Mouse (Mus musculus) ovary, adult 2 months (tissue): ENCODE measurements around the gene Vmn1r94. TPM values are rescaled to one million over a fixed set of nuclear protein-coding genes. Genes with fewer than 3 reads are reported as not detected.

Experiments
- polyA plus RNA-seq: library from polyadenylated mRNA; depleted of rRNA; stranded (reverse); fragments of >200 nt; gene quantifications from 2 replicates; pipeline ENCODE4 v1.2.3, GENCODE M21; 2012; rRNA removed

Vmn1r94 gene
- polyA plus RNA-seq = not detected in 2 replicates

DNA sequence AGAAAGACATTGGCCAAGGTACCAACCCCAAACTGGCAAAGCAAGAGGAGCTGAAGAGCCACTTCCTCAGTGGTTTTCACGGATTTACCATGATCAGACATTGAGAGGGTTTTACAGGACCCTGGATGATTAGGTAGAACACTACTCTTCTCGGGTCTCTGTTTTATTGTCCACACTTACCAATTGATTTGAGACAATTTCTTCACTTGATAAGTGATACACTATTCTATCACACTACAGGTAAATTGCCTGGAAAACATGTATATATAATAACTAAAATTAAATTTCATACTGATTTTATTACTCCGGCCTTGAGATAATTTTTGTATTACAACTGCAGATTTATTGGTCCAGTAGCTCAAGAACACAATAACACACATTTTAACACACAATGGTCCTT is at the start of gene Vmn1r94:
Gene Vmn1r94 (minus strand): TSS at position 101 of the 400 bp plus-strand sequence.

DNA sequence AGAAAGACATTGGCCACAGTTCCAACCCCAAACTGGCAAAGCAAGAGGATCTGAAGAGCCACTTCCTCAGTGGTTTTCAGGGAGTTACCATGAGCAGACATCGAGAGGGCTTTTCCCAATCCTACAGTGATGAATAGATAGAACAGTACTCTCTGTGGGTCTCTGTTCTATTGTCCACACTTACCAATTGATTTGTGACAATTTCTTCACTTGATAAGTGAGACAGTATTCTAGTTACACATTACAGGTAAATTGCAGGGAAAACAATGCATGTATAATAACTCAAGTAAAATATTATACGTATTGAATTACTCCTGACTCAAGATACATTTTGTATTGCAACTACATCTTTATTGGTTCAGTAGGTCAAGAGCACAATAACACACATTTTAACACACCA is 37.3 kb upstream of the Vmn1r94 start, which contains the start of gene Gm6164:
Gene Gm6164 (minus strand): TSS at position 101 of the 400 bp plus-strand sequence.

DNA sequence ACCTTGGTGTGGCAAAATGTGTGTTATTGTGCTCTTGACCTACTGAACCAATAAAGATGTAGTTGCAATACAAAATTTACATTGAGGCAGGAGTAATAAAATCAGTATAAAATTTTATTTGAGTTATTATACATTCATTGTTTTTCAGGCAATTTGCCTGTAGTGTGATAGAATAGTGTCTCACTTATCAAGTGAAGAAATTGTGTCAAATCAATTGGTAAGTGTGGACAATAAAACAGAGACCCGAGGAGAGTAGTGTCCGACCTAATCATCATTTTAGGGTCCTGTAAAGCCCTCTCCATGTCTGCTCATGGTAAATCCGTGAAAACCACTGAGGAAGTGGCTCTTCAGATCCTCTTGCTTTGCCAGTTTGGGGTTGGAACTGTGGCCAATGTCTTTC is 25.2 kb upstream of the Vmn1r94 start, which contains the start of gene Vmn1r95:
Gene Vmn1r95 (plus strand): TSS at position 301 of the 400 bp plus-strand sequence.

DNA sequence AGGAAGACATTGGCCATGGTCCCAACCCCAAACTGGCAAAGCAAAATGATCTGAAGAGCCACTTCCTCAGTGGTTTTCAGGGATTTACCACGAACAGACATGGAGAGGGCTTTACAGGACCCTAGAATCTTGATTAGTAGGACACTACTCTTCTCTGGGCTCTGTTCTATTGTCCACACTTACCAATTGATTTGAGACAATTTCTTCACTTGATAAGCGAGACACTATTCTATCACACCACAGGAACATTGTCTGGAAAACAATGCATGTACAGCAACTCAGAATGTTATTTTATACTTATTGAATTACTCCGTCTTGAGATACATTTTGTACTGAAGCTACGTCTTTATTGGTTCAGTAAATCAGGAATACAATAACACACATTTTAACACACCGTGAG is 29.2 kb downstream of the Vmn1r94 start, which contains the start of gene Vmn1r93:
Gene Vmn1r93 (minus strand): TSS at position 101 of the 400 bp plus-strand sequence.

DNA sequence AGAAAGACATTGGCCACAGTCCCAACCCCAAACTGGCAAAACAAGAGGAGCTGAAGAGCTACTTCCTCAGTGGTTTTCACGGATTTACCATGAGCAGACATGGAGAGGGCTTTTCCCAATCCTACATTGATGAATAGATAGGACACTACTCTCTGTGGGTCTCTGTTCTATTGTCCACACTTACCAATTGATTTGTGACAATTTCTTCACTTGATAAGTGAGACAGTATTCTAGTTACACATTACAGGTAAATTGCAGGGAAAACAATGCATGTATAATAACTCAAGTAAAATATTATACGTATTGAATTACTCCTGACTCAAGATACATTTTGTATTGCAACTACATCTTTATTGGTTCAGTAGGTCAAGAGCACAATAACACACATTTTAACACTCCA is 45.7 kb downstream of the Vmn1r94 start, which contains the start of gene Gm16442:
Gene Gm16442 (minus strand): TSS at position 101 of the 400 bp plus-strand sequence.

Other genes starting within 250 kb of the Vmn1r94 start
- gene Pvr, start 247.2 kb downstream of the Vmn1r94 start, polyA plus RNA-seq = 19.3 and 26.5 TPM in 2 replicates
- gene Igsf23, start 217.6 kb downstream of the Vmn1r94 start, polyA plus RNA-seq = 0.68 and 1.3 TPM in 2 replicates
- 0.31 and 0.58 TPM in 2 replicates for gene Ceacam20, start 203.0 kb downstream of the Vmn1r94 start, polyA plus RNA-seq
- gene Nlrp9b, start 176.9 kb downstream of the Vmn1r94 start, polyA plus RNA-seq = 0.87 and 1.3 TPM in 2 replicates
- gene Vmn1r91, start 68.7 kb downstream of the Vmn1r94 start, polyA plus RNA-seq = not detected in 2 replicates
- gene Gm16442, start 45.8 kb downstream of the Vmn1r94 start, polyA plus RNA-seq = not detected in 2 replicates
- gene Vmn1r93, start 29.3 kb downstream of the Vmn1r94 start, polyA plus RNA-seq = not detected in 2 replicates
- gene Vmn1r95, start 25.3 kb upstream of the Vmn1r94 start, polyA plus RNA-seq = not detected in 2 replicates
- gene Gm6164, start 37.2 kb upstream of the Vmn1r94 start, polyA plus RNA-seq = not detected in 2 replicates
- not detected in 2 replicates for gene Gm4498, start 65.5 kb upstream of the Vmn1r94 start, polyA plus RNA-seq
- gene Gm5890, start 94.5 kb upstream of the Vmn1r94 start, polyA plus RNA-seq = not detected in 2 replicates
- gene Gm4133, start 165.7 kb upstream of the Vmn1r94 start, polyA plus RNA-seq = not detected in 2 replicates
- not detected in 2 replicates for gene Gm5728, start 207.0 kb upstream of the Vmn1r94 start, polyA plus RNA-seq
- gene Vmn1r100, start 249.6 kb upstream of the Vmn1r94 start, polyA plus RNA-seq = not detected in 2 replicates